Mouse (Mus musculus) embryonic facial prominence, embryonic 14.5 days (tissue): Measurements from ENCODE around the gene Zfp771. TPM values are rescaled to one million over a fixed set of nuclear protein-coding genes. Genes with fewer than 3 reads are reported as not detected.

Experiments
- ATAC-seq: fragments of 200-750 bp; cut with Nextera tagmentation; 2 replicates; pipeline ENCODE4 v1.8.0; 2017; ENCODE audit warnings: low read depth, moderate number of reproducible peaks, moderate TSS enrichment
- DNase-seq: peaks from one replicate; pipeline ENCODE4 v3.0.0-alpha.2; 2015; ENCODE audit warnings: low spot score
- H3K27ac ChIP-seq: fragments of 300-500 bp; sonication (generic); replicated peaks from 2 replicates; pipeline ENCODE4 v1.5.1; 2014; ENCODE audit warnings: low read depth, mild to moderate bottlenecking, low read length, moderate library complexity
- H3K27me3 ChIP-seq: fragments of 300-500 bp; sonication (generic); replicated peaks from 2 replicates; pipeline ENCODE4 v1.6.1; 2014; ENCODE audit warnings: low read length; ENCODE audit not compliant: control insufficient read depth, insufficient read depth
- H3K36me3 ChIP-seq: fragments of 300-500 bp; sonication (generic); 2 replicates; pipeline ENCODE4 v1.6.1; 2014; ENCODE audit warnings: low read length, mixed read lengths; ENCODE audit not compliant: control insufficient read depth, insufficient read depth
- H3K4me1 ChIP-seq: fragments of 300-500 bp; sonication (generic); 2 replicates; pipeline ENCODE4 v1.6.1; 2014; ENCODE audit warnings: antibody characterized with exemption, low read length; ENCODE audit not compliant: control insufficient read depth, insufficient read depth
- H3K4me2 ChIP-seq: fragments of 300-500 bp; sonication (generic); 2 replicates; pipeline ENCODE4 v1.6.1; 2014; ENCODE audit warnings: low read depth, mild to moderate bottlenecking, low read length, moderate library complexity, mixed read lengths
- H3K4me3 ChIP-seq: fragments of 300-500 bp; sonication (generic); 2 replicates; pipeline ENCODE4 v1.5.1; 2014; ENCODE audit warnings: low read depth, mild to moderate bottlenecking, low read length
- H3K9ac ChIP-seq: fragments of 300-500 bp; sonication (generic); 2 replicates; pipeline ENCODE4 v1.6.1; 2014; ENCODE audit warnings: low read depth, mild to moderate bottlenecking, low read length, moderate library complexity, mixed read lengths
- H3K9me3 ChIP-seq: fragments of 300-500 bp; sonication (generic); 2 replicates; pipeline ENCODE4 v1.6.1; 2016; ENCODE audit warnings: low read length; ENCODE audit not compliant: control insufficient read depth
- WGBS: fragments of 180-500 bp; shearing (Covaris S2); extraction: QIAGEN DNeasy Blood & Tissue Kit; methylation state at CpG from one replicate; pipeline ENCODE4 v1.1.7; 2014; 5-methylcytosine and 5-hydroxymethylcytosine counted together
- polyA plus RNA-seq: library from polyadenylated mRNA; unstranded; fragments of >200 nt; fragmentation: Nextera tagmentation; extraction: Ambion mirVana; gene quantifications from 2 replicates; pipeline ENCODE4 v1.2.1, GENCODE M21; 2014

Zfp771 gene
- polyA plus RNA-seq, 1 experiment from 2014 or later: 53.4 TPM

DNA sequence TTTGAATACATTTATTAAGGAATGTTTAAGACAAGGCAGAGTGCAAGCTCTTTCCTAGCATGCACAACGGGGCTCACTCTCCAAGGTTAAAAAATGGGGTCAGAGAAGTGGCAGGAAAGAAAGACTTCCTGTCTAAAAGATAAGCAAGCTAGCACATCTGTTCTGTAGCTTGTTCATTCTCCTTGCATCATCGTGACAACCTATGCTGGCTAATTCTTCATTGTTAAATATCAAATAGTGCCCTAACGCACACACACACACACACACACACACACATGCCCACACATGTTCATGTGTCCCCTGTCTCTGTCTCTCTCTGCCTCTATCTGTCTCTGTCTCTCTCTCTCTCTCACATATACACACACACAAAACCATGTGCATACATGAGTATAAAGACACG lies 37.0 kb downstream of the Zfp771 start:
- H3K4me3 ChIP-seq: no peak overlapping the region
- no peaks in the 10 kb centered on the region for H3K27me3 ChIP-seq
- H3K4me1 ChIP-seq: no peaks in the 10 kb centered on the region
- H3K27ac ChIP-seq: no peak overlapping the region
- no peaks in the 10 kb centered on the region for H3K9me3 ChIP-seq
- no peaks in the 10 kb centered on the region for H3K36me3 ChIP-seq
- DNase-seq (no peak), ATAC-seq (no peak)
- no peak overlapping the region for H3K9ac ChIP-seq
- no peak overlapping the region for H3K4me2 ChIP-seq
- 60% methylated on average over 4 of the region's 4 CpGs for WGBS

DNA sequence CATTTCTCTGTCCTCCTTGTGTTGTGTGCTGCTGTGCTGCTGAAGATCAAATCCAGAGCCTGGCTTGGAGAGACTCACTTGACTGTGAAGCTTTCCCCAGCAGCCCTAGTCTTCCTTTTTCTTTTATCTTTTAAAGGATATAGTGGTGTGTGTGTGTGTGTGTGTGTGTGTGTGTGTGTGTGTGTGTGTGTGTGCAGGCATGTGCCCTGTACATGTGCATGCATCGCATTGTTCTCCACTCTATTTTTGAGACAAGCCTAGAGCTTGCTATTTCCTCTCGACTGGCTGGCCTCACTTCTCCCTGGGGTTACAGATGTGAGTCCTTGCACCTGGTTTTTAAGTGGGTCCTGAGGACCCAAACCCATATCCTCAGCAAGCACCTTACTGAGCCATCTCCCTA lies 38.1 kb downstream of the Zfp771 start:
- H3K27ac ChIP-seq: no peak overlapping the region
- no peaks in the 10 kb centered on the region for H3K36me3 ChIP-seq
- H3K4me3 ChIP-seq: no peak overlapping the region
- DNase-seq (no peak), ATAC-seq (no peak)
- no peaks in the 10 kb centered on the region for H3K27me3 ChIP-seq
- no peaks in the 10 kb centered on the region for H3K4me1 ChIP-seq
- WGBS: 86% methylated on average over 2 of the region's 2 CpGs
- H3K9me3 ChIP-seq: 0 out of 2 replicates have a peak, but pooled peaks cover 7% of the 10 kb centered on the region
- H3K4me2 ChIP-seq: no peak overlapping the region
- H3K9ac ChIP-seq: no peak overlapping the region

DNA sequence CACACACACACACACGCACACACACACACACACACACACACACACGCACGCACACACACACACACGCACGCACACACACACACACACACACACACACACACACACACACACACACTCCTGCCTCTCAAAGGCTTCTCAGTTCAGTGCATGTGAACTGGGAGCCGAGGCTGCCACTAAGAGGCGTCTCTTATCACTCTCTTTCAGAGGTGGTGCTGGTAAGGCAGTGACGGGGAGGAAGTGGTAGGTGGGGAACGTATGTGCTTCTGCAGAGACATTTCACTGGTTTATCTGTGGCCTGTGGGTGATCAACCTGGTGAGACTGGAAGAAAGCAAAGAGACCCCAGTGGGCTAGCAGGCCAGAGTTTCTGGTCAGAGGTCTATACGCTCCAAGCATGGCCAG lies 41.1 kb downstream of the Zfp771 start:
- Histone ChIP-seq H3K27me3 (no peaks in the 10 kb centered on the region), H3K4me3 (no peak overlapping the region), H3K9me3 (peaks cover 19% of the 10 kb centered on the region; the same call in 1 of the 2 replicates), H3K4me2 (no peak overlapping the region), H3K36me3 (no peaks in the 10 kb centered on the region), H3K9ac (no peak overlapping the region), H3K27ac (no peak overlapping the region), H3K4me1 (no peaks in the 10 kb centered on the region)
- ATAC-seq (no peak), DNase-seq (no peak)
- WGBS: 74% methylated on average over 5 of the region's 10 CpGs

DNA sequence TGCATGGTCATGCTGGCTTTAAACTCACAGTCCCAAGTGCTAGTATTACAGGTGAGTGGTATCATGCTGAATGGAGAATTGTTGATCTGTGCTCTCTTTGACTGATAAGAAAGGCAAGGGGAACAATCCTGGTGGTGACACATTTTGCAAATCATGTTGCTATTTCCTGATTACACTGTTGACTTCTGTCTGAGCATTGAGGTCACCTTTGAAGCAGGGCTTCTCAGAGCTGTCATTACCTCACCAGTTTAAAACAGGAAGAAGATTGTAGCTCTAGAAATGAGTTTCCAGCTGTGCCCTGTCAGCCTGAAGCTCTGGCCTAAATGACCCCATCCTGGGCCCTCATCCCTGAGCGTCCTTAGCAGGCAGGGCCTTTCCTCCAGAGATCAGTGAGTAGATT lies 43.9 kb downstream of the Zfp771 start:
- Histone ChIP-seq H3K9ac (no peak overlapping the region), H3K4me1 (no peaks in the 10 kb centered on the region), H3K27me3 (no peaks in the 10 kb centered on the region), H3K9me3 (peaks cover 19% of the 10 kb centered on the region; the same call in 1 of the 2 replicates), H3K36me3 (no peaks in the 10 kb centered on the region), H3K4me3 (no peak overlapping the region), H3K27ac (no peak overlapping the region), H3K4me2 (no peak overlapping the region)
- DNase-seq: no peak
- WGBS: 57% methylated on average over 1 of the region's 1 CpGs
- no peak for ATAC-seq

DNA sequence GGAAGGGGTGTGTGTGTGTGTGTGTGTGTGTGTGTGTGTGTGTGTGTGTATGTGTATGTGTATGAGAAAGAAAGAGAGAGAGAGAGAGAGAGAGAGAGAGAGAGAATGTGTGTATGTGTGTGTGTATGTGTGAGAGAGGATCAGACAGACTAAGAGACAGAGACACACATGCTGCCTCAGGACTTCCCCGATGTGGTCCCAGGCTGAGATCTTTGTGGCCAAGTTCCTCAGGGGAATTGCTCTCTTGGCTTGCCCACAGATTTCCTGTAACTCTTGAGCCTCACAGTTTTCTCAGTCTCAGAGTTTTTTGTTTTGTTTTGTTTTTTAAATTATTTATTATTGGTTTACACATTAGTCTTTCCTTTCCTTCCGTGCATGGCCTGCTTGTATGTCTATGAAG lies 45.2 kb downstream of the Zfp771 start:
- no peak for DNase-seq
- Histone ChIP-seq H3K4me3 (no peak overlapping the region), H3K36me3 (no peaks in the 10 kb centered on the region), H3K4me2 (no peak overlapping the region), H3K4me1 (no peaks in the 10 kb centered on the region), H3K9ac (no peak overlapping the region), H3K27me3 (no peaks in the 10 kb centered on the region), H3K9me3 (peaks cover 19% of the 10 kb centered on the region; the same call in 1 of the 2 replicates), H3K27ac (no peak overlapping the region)
- 70% methylated on average over 2 of the region's 2 CpGs for WGBS
- ATAC-seq: no peak

DNA sequence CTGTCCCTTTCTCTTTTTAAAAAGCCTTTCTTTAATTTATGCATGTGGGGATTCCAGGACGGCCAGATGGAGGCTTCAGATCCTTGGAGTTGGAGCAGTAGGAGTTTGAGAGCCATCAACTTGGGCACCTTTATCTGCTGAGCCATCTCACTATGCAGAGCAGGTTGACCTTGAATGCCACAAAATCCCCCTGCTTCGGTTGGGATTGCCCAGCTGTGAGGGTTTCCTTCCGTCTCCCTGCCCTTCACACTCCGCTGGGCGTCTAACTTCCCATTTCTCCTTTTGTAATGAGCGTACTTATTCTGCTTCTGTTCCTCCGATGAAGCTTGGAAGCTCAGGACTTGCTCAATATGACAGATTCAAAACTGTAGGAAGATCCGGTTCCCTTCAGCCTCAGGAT lies 46.1 kb downstream of the Zfp771 start:
- H3K9me3 ChIP-seq: peaks cover 19% of the 10 kb centered on the region; the same call in 1 of the 2 replicates
- no peak overlapping the region for H3K4me2 ChIP-seq
- H3K27ac ChIP-seq: no peak overlapping the region
- WGBS: 57% methylated on average over 8 of the region's 8 CpGs
- no peak for DNase-seq
- H3K9ac ChIP-seq: no peak overlapping the region
- no peak overlapping the region for H3K4me3 ChIP-seq
- no peaks in the 10 kb centered on the region for H3K4me1 ChIP-seq
- no peaks in the 10 kb centered on the region for H3K27me3 ChIP-seq
- ATAC-seq: no peak
- no peaks in the 10 kb centered on the region for H3K36me3 ChIP-seq

DNA sequence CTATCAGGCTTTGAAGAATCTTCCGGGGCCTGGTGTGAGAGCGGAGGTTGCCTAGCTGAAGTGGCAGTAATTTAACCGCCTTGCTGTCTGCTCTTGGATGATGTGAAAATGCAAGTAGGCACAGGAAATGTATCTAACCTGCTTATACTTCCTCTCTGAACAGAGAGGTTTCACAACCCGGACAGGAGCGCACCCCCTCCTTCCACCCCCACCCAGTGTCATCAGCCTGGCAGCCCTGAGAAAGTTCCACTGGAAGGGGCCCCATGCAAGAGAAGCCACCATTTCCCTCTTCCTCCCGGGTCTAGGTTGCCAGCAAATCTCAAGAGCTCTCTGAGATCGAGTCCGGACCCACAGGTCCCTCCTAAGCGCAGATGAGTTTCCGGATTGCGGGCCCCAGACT lies 52.0 kb downstream of the Zfp771 start, which contains the start of gene Itgal:
Gene Itgal, plus strand, starts transcription at position 163 of the 400 bp plus-strand sequence.
- WGBS: 76% methylated on average over 11 of the region's 11 CpGs
- Histone ChIP-seq H3K27ac (no peak within 1 kb of the TSS), H3K9ac (no peak within 1 kb of the TSS), H3K27me3 (no peaks in the 10 kb centered on the region), H3K4me3 (no peak within 1 kb of the TSS), H3K9me3 (no peaks in the 10 kb centered on the region), H3K4me2 (no peak within 1 kb of the TSS), H3K4me1 (no peaks in the 10 kb centered on the region), H3K36me3 (no peaks in the 10 kb centered on the region)
- ATAC-seq (no peak), DNase-seq (no peak)

DNA sequence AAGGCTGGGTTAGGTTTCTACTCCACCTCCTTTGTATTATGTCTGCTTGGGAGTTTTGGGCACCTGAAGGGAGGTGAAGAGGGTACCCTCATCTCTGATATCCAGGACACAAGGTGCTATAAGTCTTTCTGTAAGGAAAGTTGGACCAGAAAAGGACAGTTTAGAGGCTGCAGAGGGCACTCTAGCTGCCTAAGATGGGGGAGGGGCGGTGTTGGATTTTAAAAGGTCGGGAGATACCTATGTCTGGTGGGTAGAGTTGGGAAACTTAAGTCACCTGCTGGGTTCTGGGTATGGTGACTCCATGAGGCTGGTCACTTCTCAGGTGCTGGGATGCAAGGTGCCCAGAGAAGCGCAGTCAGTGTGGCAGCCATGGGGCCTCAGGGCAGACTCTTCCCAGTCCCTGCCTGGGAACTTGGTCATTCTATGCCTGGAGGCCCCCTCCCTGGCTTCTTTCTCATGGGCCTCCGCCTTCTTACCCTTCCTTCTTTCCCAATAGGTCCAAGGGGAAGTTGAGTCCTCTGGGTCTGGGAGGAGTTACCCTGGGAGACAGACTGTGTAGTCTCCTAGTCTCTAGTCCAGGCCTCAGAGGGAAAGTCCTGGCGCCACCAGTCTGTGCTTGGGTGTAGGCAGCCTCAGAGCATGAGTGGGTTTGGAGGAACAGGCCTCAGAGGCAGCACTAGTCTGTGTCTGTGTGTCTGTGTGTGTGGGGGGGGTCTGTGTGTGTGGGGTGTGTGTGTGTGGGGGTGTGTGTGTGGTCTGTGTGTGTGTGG lies 52.9 kb downstream of the Zfp771 start:
- H3K4me2 ChIP-seq: no peak overlapping the region
- WGBS: 89% methylated on average over 5 of the region's 5 CpGs

DNA sequence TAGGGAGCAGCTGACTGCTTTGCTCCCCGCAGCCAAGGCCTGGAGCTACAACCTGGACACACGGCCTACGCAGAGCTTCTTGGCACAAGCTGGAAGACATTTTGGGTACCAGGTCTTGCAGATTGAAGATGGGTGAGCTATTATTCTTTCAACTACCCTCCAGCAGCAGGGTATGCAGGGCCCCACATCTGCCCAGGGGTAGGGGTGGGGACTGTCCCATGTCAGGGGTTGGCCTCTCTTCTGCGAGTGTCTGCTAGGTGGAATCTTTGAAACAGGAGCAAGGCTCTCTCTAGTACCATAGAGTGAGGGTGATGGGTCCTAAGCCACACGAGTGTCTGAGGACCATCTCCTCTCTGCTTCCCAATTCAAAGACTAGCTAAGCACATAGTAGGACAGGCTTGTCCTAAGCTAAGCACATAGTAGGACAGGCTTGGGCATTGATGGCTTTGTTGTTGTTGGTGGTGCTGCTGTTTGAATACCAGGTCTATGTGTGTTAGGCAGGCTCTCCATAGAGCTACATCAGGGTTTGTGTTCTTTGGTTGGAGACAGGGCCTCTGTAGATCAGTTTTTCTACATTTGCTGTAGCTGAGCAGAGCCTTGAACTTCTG lies 53.6 kb downstream of the Zfp771 start:
- WGBS: 85% methylated on average over 4 of the region's 5 CpGs
- ATAC-seq: no peak

More for the DNA sequence above, 52.9 kb downstream of the Zfp771 start:
- ATAC-seq: no peak
- no peak overlapping the region for H3K4me3 ChIP-seq
- H3K27ac ChIP-seq: no peak overlapping the region
- no peak overlapping the region for H3K9ac ChIP-seq
- DNase-seq: no peak
- no peaks in the 10 kb centered on the region for H3K4me1 ChIP-seq
- H3K27me3 ChIP-seq: no peaks in the 10 kb centered on the region
- H3K9me3 ChIP-seq: no peaks in the 10 kb centered on the region
- no peaks in the 10 kb centered on the region for H3K36me3 ChIP-seq

More for the DNA sequence above, 53.6 kb downstream of the Zfp771 start:
- H3K27me3 ChIP-seq: no peaks in the 10 kb centered on the region
- no peak overlapping the region for H3K27ac ChIP-seq
- H3K9me3 ChIP-seq: no peaks in the 10 kb centered on the region
- H3K4me3 ChIP-seq: no peak overlapping the region
- H3K36me3 ChIP-seq: no peaks in the 10 kb centered on the region
- no peak overlapping the region for H3K4me2 ChIP-seq
- no peak overlapping the region for H3K9ac ChIP-seq
- DNase-seq: no peak
- H3K4me1 ChIP-seq: no peaks in the 10 kb centered on the region
